9 mouse cellular contexts compared by ENCODE assay signal in the genomic region with DNA sequence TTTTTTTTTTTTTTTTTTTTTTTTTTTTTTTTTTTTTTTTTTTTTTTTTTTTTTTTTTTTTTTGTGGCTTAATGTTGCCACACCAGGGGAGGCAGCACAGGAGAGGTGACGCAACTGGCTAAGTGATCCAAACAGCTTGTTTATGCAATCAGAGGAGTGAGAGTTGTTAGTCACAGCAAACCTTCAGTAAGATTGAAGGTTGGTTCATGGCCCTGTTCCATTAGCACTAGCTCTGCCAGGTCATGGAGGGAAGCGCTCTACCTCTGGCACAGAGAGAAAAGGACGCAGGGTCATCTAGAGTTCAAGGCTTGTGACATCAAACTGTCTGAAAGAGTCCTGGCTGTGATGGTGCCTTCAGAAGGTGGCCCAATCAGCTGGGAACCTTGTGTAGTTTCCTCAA. TPM values are rescaled to one million over a fixed set of nuclear protein-coding genes. Genes with fewer than 3 reads are reported as not detected.
DNase-seq lines count a peak whose midpoint lies in the region; ATAC-seq lines count a peak whose summit lies in the region.
"Had no signal": no experiment of that assay in that cellular context is flagged by ENCODE, and none has a peak within 500 bp of the region (broad histone marks: within the 10 kb centered on the region; RNA-seq: fewer than 3 reads in every experiment).

No protein-coding gene starts in this region.

- no peaks in the 10 kb centered on the region for H3K36me3 ChIP-seq in embryonic facial prominence, embryonic 14.5 days (ENCODE audit: control insufficient read depth, insufficient read depth, low read length)
- H3K36me3 ChIP-seq in embryonic facial prominence, embryonic 10.5 days (replicated peaks) = no peaks in the 10 kb centered on the region

- no peak overlapping the region for H3K27ac ChIP-seq in embryonic facial prominence, embryonic 14.5 days (replicated peaks; ENCODE audit: low read depth, low read length)
- H3K27ac ChIP-seq in embryonic facial prominence, embryonic 10.5 days (replicated peaks) = no peak overlapping the region

- H3K4me1 ChIP-seq in embryonic facial prominence, embryonic 14.5 days (ENCODE audit: control insufficient read depth, insufficient read depth, low read length) = no peaks in the 10 kb centered on the region
- peaks cover 20% of the 10 kb centered on the region for H3K4me1 ChIP-seq in embryonic facial prominence, embryonic 10.5 days

- H3K9ac ChIP-seq in embryonic facial prominence, embryonic 14.5 days (ENCODE audit: low read depth, low read length) = no peak overlapping the region
- H3K9ac ChIP-seq: forebrain, postnatal 0 days had no signal

- no peak overlapping the region for H3K4me3 ChIP-seq in embryonic facial prominence, embryonic 14.5 days (ENCODE audit: low read depth, low read length)
- H3K4me3 ChIP-seq in embryonic facial prominence, embryonic 10.5 days = no peak overlapping the region

- no peak overlapping the region for H3K4me2 ChIP-seq in embryonic facial prominence, embryonic 14.5 days (ENCODE audit: low read depth, low read length)

- peak; percentile 24 for DNase-seq in embryonic facial prominence, embryonic 14.5 days (ENCODE audit: low spot score)
- DNase-seq in embryonic facial prominence, embryonic 10.5 days (ENCODE audit: low spot score) = no peak
- DNase-seq in CD4-positive, CD25-positive, alpha-beta regulatory T cell, adult 2 months (ENCODE audit: low read depth, low spot score) = peak; percentile 51
- peak; percentile 52 for DNase-seq in gastrocnemius, postnatal 25 days
- peak; percentile 65 for DNase-seq in lung, postnatal 10 days
- DNase-seq in thymus, adult 18-20 months = no peak
- DNase-seq in layer of hippocampus, adult 18-20 months (ENCODE audit: low spot score in 2 of 2) = no peak
- DNase-seq: forebrain, postnatal 0 days had no signal

- 75% methylated on average over 3 of the region's 3 CpGs for whole genome bisulfite sequencing in embryonic facial prominence, embryonic 14.5 days
- 70% methylated on average over 3 of the region's 3 CpGs for WGBS in embryonic facial prominence, embryonic 10.5 days

- H3K27me3 ChIP-seq in embryonic facial prominence, embryonic 14.5 days (replicated peaks; ENCODE audit: control insufficient read depth, insufficient read depth, low read length) = no peaks in the 10 kb centered on the region
- no peaks in the 10 kb centered on the region for H3K27me3 ChIP-seq in embryonic facial prominence, embryonic 10.5 days (replicated peaks; ENCODE audit: low read depth, poor library complexity, severe bottlenecking)

- no peak for ATAC-seq in embryonic facial prominence, embryonic 14.5 days (ENCODE audit: low read depth)
- no peak for ATAC-seq in erythroid progenitor cell, adult 5-6 weeks (replicated peaks; ENCODE audit: low FRiP score, poor library complexity, severe bottlenecking)
- ATAC-seq: forebrain, postnatal 0 days had no signal

- H3K9me3 ChIP-seq in embryonic facial prominence, embryonic 14.5 days (ENCODE audit: control insufficient read depth, low read length) = no peaks in the 10 kb centered on the region
- H3K9me3 ChIP-seq in embryonic facial prominence, embryonic 10.5 days = no peaks in the 10 kb centered on the region

RNA-seq across cellular contexts. Expression of a gene that starts 24.3 kb away (rescaled TPM):
- 4.8 and 6.8 TPM in 2 replicates for polyA plus RNA-seq in embryonic facial prominence, embryonic 14.5 days (2014; fragmentation: Nextera tagmentation; extraction: Ambion mirVana)
- 3.4 and 4.6 TPM in 2 replicates for polyA plus RNA-seq in embryonic facial prominence, embryonic 10.5 days (2016; fragmentation: Nextera tagmentation; extraction: Ambion mirVana)
- under 1 TPM; 0.54 to 0.67 TPM for total RNA-seq in gastrocnemius, postnatal 25 days (2021)
- 2.9 and 5.0 TPM in 2 replicates for total RNA-seq in erythroid progenitor cell, adult 5-6 weeks (2015; ENCODE audit: low replicate concordance)
- total RNA-seq in erythroid progenitor cell, adult 5-6 weeks (2017; ENCODE audit: low replicate concordance) = 0.61 and 1.0 TPM in 2 replicates
- total RNA-seq in layer of hippocampus, adult 18-20 months (2021) = 1 to 10 TPM; 9.0 to 9.2 TPM

Comparison
In these comparisons a context has a peak if more than half of its experiments do, and no peak if none do; other contexts are left out.
1. DNase-seq: peak in embryonic facial prominence, embryonic 14.5 days (single experiment), CD4-positive, CD25-positive, alpha-beta regulatory T cell, adult 2 months (single experiment), gastrocnemius, postnatal 25 days (single experiment) and lung, postnatal 10 days (single experiment); none in embryonic facial prominence, embryonic 10.5 days (single experiment), thymus, adult 18-20 months (0 of 2) and layer of hippocampus, adult 18-20 months (0 of 2).